Mouse (Mus musculus): Measurements from ENCODE around the gene Sox5.

Sox5 gene

DNA sequence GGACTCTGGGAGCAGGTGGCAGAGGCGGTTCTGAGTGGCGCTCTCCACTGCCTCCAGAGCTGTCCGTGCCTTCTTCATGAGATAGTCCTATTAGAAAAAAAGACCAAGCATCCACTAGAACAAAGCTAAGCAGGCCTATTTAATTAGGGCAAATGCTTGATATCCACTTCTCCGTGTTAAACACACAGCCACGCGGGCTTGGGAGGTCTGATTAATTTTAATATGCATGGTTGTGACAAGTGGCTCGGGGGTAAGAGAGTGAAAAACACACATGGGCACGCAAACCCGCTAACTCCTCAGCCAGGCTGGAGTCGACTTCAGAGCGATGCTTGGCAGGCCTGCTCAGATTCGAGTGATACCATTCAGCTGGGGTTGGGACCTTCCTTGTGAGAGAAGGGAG, 676.1 kb downstream of the Sox5 start:
- DNase-seq (ENCODE audit: low read depth), result no peak

DNA sequence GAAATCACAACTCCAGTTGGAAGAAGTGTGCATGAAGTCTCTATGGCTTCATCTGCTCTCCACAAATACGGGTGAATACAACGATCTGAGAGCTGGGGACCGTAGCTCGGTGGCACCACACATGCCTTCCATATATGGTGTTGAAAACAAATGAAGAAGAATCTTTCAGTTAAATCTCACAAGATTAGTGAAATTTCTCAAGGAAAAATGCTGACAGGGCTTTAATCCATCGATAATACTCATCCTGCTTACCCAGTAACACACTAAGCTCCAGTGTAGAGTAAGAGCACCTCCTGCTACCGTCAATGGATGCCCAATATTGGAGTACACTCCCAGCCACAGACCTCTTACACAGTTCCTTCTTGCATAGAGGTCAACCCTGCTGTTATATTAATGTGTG, 678.2 kb downstream of the Sox5 start:
- DNase-seq (ENCODE audit: low read depth), result no peak

DNA sequence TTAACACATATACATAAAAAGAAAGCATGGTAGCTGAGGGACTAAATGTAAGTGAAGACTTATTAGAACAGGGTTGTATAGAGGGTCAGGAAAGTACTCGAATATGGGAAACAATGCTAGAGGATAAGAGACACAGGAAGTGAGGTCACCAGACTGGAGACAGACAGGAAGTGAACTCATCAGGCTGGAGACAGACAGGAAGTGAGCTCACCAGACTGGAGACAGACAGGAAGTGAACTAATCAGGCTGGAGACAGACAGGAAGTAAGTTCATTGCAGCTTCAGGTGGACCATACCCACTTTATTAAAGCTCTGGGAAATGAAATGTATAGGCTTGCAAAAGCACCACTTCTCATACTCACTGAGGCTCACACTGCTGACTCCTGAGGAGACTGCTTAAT, 680.9 kb downstream of the Sox5 start:
- DNase-seq (ENCODE audit: low read depth), result no peak

DNA sequence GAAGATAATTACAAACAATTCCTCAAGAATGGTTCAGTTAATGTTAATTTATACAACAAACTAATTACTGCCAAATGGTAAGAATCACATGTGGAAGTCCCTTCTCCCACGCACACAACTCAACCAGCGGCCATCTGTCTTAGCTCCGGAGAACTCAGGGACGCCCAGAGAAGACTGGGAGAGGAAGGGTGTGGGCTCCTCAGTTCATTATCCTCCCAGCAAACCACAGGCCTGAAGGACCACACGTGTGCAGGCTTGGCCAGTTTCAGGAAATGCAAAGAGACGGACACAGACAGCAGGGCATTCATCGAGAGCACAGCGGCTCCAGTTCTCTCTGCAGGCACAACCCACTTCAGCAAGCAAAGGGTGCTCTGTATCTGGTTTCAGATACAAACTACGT, 683.7 kb downstream of the Sox5 start:
- no peak for DNase-seq (ENCODE audit: low read depth)

DNA sequence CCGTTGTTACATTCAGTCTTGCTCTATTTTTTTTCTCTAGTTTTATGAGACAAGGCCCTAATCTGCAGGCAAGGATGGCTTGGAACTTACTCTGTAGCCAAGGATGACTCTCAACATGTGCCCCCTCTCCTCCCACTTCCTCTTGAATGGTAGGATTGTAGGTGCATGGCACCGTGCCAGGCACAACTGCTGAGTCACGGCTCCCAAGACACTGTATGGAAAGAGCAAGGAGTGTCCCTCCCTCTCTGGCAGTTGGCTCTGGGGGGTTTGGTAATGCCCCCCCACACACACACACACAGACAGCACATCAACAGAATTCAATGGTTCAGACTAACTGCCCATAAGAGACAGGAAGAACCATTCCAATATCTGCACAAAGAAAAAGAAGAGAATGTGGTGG, 693.5 kb downstream of the Sox5 start:
- DNase-seq (ENCODE audit: low read depth), result peak; percentile 13

DNA sequence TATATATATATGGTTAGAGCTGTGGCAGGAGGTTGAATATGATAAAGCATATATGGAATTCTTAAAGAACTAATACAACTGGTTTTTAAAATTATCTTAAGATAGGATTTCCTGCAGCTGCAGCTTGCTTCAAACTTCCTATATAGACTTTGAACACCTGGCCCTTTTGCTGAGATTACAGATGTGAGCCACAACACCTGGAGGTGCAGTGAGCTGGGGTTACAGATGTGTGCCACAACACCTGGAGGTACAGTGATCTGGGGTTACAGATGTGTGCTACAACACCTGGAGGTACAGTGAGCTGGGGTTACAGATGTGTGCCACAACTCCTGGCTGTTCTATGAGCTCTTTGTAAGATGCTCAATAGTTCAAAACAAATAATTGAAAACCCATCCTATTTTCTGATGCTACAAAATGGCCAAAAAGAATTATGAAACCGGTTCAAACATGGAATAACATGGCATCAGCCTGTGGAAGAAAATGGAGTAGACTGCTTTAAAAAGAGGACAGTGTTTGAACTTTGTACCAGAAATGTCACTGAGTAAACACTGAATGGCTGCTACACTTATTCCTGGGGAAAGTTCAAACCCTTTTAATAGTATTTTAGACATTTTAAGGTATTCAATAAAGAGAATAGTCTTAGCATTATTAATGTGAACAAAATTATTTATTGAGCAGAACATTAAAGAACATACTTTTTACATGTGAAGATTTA, 695.5 kb downstream of the Sox5 start:
- DNase-seq (ENCODE audit: low read depth), result no peak

DNA sequence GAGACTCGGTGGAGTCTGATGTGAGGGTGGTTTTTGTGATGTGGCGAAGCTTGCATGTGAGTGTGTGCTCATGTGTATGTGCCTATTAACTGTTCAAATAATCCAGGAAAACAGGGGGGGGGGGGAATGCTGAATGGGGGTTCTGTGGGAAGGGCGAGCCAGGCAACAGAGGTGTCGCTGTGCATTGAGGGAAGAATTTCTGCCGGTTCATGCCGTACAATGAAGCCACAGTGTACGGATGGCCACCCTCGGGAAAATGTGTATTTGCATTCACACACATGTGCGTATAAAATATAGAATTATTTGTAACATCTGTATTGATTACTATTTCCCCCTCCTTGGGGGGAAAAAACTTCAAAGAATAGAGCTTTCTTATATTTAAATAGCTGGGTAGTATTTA, 699.5 kb downstream of the Sox5 start:
- no peak for DNase-seq (ENCODE audit: low read depth)

DNA sequence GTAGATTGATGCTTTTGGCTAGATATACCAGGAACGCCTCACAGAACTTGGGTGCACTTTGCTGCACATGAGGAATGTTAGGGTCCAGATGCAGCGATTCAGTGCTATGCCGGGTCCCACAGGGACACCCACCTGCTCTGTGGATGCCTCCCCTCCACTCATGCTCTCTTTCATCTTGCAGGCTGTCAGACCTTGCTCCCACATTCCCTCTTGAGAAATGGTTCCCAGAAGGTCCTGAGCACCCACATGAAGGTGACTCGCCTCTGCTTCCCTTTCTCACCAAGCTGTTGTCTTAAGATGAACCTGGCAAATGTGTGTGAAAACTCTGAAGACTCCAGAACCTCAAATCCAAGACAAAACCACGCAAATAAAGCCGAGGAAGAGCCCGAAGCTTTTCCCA, 704.0 kb downstream of the Sox5 start:
- no peak for DNase-seq (ENCODE audit: low read depth)

DNA sequence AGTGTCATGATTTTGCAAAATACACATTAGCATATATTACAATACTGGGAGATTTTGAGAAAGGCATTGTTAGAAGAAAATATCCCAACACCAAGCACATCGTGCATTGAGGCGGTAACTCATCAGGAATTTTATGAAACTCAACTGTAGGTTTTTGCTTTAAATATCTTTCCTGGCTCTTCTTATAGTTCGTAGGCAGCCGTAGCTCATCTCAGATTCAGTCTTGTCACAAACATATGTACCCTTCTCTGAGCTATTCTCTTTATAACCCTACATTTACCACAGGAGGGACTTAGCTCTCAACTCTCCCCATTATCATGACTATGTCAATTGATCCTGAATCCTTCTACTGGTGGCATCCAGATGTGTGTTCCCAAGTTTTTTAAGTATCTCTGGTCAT, 705.4 kb downstream of the Sox5 start:
- no peak for DNase-seq (ENCODE audit: low read depth)

DNA sequence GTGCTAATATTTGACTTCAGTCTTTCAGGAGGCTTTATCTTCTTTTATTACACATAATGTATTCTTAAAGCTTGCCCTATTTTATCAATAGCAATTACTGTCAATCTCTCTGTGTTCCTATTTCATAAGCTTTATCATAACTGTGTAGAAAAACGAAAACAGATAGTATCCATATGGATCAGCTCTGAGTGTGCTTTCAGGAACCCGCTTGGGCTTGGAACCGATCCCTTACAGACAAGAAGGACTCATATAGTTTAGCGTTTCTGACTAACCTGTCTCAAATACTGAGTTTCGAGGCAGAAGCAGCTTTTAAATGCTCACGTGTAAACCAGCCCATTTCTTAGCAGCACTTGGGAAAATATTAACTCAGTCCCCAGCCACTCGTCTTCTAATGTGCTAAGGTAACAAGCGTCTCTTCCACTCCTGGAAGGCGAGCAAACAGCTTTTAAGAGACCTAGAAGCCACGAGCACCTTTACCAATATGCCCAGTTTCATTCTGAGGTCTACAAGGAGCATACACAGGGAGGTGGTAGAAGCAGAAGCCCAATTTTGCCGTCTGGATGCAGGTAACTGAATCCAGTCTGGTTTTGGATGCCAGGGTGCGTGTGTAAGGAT, 706.3 kb downstream of the Sox5 start:
- DNase-seq (ENCODE audit: low read depth), result peak; percentile 14

DNA sequence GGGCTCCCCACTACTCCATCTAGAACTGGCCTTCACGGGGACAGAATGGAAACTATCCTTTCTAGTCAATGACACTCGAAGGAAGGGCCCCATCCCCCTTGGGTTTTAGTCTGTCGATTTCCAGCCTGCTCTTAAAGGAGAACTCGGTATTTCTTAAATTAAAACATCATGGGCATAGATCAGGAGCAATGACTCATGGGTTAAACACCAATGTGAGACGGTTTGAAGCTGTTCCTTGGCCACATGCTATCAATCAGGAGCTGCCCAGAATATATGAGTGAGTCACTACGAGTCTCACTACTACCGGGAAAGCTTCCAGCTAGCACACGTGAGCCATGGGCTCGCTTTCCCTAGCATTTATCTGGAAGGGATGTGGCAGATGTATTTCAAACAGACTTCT, 707.0 kb downstream of the Sox5 start:
- DNase-seq (ENCODE audit: low read depth), result peak; percentile 95

DNA sequence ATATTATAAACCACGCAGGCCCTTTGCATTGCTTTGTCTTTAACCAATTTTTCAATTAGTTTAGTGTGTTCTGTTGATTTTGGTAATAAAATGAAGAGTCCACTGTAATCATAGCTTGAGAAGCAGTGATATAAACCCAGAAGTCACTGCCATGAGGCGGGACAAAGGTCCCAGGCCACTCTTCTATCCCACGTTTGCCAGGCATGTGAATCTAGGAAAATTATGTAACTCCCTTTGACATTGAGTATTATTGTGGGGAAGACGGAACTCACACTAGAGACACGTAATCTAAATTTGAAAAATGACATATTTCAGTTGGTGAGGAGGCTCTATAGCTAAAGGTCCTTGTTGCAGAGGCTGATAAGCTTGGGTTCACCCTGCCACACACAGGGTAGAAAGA, 711.3 kb downstream of the Sox5 start:
- no peak for DNase-seq (ENCODE audit: low read depth)

DNA sequence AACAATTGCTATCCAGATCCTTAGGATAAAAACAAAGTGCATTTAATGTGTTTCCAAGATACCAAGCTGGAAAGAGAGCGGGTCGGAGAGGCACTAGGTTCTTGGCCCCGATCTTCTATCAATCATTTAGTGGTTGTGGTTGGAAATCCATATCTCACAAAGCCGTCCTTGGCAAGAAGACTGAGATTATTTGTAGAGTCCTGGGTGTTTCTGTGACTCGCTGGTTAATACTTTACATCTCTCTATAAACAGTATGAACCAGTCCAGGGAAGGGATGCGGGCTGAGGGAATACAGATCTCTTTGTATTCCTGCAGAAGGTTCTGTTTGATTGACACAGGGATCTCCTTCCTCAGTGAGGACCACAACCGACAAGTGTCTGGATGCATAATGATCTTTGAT, 714.3 kb downstream of the Sox5 start:
- DNase-seq (ENCODE audit: low read depth), result no peak

DNA sequence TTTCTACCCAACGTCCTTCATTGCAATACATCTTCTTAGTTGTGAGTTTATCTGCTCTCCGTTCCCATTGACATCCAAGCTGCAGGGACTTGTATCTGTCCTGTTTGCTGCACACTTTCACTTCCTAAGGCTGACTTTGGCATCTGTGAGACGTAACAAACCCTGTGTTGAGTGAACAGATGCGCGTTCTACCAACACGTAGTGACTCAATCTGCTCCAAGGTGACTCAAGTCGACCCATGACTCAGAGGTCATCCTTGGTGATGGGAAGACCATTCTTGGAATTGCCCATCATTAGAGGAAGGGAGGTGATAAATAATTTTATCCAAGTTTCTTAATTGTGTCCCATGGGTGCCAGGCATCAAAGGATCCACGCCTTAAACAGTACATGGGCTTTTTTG, 719.3 kb downstream of the Sox5 start:
- DNase-seq (ENCODE audit: low read depth), result no peak

DNA sequence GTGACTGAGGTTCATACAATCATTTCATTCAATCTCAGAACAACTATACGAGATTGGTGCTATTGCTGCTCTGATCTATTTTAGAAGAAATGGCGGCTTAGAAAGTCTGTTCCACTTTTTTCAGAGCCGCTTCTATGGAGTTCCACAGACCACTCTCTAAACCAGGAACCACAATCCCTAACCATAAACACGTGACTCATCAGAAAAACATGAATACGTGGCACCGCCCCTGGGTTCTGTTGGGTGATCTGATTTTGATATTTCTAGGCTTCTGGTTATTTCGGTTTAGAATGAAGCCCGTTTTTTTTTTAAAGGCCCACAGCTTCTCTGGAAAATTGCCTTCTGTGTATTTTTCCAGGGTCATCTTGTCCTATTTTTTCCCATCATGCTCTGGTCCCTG, 720.0 kb downstream of the Sox5 start:
- no peak for DNase-seq (ENCODE audit: low read depth)

DNA sequence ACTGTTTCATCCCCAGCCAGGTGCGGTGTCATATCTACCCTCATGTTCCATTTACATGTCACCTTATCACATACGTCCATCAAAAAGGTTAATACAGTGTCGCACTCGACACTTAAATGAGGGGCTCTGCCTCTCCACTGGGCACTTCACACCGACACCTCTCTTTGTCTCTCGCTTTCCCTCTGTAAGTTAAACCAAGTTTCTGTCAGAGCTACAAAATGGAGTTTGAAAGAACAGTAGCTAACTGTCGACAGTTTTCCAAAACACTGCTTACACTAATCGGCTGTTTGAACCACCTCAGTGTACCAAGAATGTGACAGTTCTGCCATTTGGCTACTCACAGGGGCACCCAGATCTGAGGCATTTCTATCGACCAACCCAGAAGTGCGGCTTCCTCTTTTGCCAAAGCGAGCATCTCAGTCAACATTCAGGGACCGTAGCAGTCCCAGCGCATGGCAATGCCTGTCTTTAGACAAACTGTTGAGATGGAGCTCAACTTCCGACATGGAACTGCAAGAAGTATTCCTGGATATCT, 724.6 kb downstream of the Sox5 start:
- DNase-seq (ENCODE audit: low read depth), result no peak

DNA sequence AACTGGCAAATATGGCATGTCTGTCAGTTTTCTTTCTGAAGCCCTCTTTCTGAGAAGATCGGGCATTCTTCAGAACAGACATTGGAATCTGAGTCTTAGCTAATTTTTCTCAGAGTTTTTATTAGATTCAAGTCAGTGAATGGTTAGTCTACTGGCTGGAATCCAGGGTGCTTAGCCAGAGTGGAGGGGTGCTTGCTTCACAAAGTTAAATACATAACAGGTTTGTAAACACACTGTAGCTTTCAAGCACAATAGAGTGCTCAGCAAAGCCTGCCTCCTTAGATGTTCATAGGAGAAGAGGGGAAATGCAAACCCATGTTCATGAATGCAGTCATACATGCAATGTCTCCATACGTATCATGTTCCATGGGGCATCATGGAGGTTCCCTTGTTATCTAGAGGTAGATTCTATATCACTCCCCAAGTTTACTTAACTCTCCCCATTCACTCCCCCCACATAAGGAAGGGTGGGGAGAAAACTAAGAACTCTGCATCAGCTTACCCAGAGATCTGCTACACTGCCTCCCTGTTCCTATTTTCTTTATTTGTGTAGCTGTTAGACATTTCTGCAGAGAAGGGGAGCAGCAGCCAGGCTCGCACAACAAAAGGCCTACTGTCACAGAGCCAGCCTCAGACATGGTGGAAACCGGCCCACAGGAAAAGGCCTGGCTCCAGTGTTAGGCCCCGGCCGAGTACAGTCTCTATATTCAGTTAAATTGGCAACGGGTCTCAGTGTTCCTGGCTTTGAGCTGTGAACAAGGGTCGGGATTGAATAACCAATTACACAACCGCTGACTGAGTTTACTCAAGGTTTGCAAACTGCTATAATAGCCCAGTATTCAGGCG, 725.3 kb downstream of the Sox5 start:
- peak; percentile 97 for DNase-seq (ENCODE audit: low read depth)

DNA sequence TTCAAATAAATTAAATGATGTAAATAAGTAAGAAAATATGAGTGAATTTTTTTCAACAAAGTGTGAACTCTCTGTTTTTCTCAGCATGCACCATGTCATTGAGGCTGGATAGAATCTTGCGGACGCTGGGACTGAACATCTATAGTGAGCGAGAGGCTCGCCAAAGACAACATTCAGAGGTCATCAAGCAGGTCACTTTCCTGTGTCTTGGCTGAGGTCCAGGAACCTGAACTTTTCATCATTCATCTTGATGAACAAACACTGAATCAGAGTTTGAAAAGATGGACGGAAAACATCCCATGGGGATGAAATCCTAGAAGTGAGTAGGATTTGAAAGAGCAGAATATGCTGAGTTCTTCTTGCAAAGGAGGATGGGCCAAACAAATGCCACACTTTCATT, 729.3 kb downstream of the Sox5 start:
- no peak for DNase-seq (ENCODE audit: low read depth)

DNA sequence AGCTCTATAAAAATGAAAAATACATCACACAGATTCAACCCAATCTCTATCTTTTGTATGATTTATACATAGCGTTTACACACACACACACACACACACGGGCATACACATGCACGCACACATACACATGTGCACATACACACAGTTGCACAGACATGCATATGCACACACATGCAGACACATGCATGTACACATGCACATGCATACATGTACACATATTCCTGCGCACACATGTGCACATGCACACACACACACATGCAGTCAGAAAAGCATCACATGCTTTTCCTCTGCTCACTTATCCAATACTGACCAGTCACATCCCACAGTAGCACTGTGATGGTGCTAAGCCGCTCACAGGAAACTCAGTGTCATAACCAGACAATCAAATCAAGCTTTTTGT, 730.5 kb downstream of the Sox5 start:
- DNase-seq (ENCODE audit: low read depth), result no peak

DNA sequence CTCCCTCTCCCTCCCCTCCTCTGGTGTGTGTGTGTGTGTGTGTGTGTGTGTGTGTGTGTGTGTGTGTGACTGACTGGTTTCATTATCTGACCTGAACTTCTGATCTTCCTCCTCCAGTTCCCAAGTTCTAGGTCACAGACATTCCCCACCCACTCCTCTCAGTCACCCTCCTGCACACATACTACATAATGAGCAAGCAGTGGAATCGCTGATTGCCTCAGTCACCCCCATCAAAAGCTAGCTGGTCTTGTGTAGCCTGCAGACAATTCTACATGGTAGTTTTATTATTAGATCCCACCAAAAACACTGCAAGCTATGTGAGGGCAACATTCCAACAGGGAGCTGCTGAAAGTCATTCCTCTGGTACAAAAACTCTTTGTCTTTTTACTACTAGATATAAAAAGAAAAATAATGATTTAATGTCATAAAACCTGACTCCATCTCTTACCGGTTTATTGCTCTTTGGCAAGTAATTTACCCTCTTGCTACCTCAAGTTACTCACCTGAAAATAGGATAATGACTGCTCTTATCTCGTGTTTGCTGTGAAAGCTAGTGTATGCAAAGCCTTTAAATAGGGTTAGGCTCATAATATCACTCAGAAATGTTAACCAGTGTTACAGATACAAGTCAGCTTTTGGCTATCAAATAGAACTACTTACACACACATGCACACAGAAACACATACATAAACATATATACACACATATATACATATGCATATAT, 733.4 kb downstream of the Sox5 start:
- DNase-seq (ENCODE audit: low read depth), result no peak

DNA sequence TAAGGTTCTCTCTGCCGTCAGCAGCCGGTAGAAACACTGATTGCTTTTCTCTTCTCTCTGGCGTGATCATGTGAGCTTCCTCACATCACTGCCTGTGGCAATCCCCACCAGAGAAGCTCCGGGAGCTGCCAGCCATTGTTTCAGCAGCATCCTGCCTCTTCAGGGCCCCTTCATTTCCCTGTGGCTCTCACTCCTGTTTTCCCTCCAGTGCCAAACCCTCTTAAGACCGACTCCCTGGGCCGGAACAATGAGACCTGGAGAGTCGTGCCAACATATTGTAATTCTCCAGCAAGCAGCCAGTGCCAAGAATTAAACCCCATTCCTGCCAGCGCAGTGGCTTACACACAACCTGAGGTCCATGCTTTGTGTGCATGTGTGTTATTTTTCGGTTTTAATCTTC, 736.3 kb downstream of the Sox5 start:
- DNase-seq (ENCODE audit: low read depth), result peak; percentile 28

DNA sequence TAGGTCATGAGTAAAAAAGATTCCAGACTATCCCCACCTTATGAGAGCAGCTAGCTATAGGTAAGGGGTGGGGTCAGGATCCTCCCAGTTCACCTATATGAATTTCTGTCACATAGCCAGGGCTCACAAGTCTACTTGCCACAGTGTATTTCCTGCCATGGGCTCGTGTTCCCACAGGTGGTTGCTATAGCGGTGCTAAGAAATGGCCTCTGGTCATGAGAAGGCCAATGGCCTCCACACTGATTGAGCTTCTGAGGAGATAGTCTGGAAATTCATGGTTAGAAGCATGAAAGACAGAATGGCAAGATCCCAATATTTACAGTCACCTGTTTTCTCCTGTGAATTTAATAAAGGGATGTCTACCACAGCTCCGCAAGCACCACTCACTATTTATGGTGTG, 737.4 kb downstream of the Sox5 start:
- DNase-seq (ENCODE audit: low read depth), result no peak
